Mouse (Mus musculus) midbrain, embryonic 11.5 days (tissue): ENCODE measurements at regions not wholly inside any gene's neighbourhood (a gene's known extent, or its start where the extent isn't known, plus 50 kb on each side); places are given as distances from the start of the nearest gene placed in this dataset.

ENCODE experiments used
- ATAC-seq: fragments of 200-750 bp; cut with Nextera tagmentation; 2 replicates; pipeline ENCODE4 v1.8.0; 2017; ENCODE audit warnings: moderate TSS enrichment, moderate library complexity; ENCODE audit not compliant: low FRiP score
- DNase-seq: peaks from one replicate; pipeline ENCODE4 v3.0.0; 2015; ENCODE audit warnings: low spot score; ENCODE audit errors: missing footprints
- H3K27ac ChIP-seq: fragments of 300-500 bp; sonication (generic); 2 replicates; pipeline ENCODE4 v1.5.1; 2014; ENCODE audit warnings: low read depth, low read length
- H3K27me3 ChIP-seq: fragments of 300-500 bp; sonication (generic); 2 replicates; pipeline ENCODE4 v1.6.1; 2014; ENCODE audit warnings: mild to moderate bottlenecking, low read length, moderate library complexity, mixed read lengths; ENCODE audit not compliant: control insufficient read depth, insufficient read depth
- H3K36me3 ChIP-seq: fragments of 300-500 bp; sonication (generic); 2 replicates; pipeline ENCODE4 v1.6.1; 2014; ENCODE audit warnings: mild to moderate bottlenecking, low read length, moderate library complexity, mixed read lengths; ENCODE audit not compliant: control insufficient read depth, insufficient read depth
- H3K4me1 ChIP-seq: fragments of 300-500 bp; sonication (generic); 2 replicates; pipeline ENCODE4 v1.6.1; 2014; ENCODE audit warnings: low read length; ENCODE audit not compliant: control insufficient read depth, insufficient read depth
- H3K4me2 ChIP-seq: fragments of 300-500 bp; sonication (generic); 2 replicates; pipeline ENCODE4 v1.6.1; 2014; ENCODE audit warnings: mild to moderate bottlenecking, moderate library complexity
- H3K4me3 ChIP-seq: fragments of 300-500 bp; sonication (generic); 2 replicates; pipeline ENCODE4 v1.5.1; 2014; ENCODE audit warnings: low read depth, low read length
- H3K9ac ChIP-seq: fragments of 300-500 bp; sonication (generic); 2 replicates; pipeline ENCODE4 v1.6.1; 2014; ENCODE audit warnings: low read length
- H3K9me3 ChIP-seq: fragments of 300-500 bp; sonication (generic); 2 replicates; pipeline ENCODE4 v1.6.1; 2016; ENCODE audit warnings: low read length; ENCODE audit not compliant: control insufficient read depth
- WGBS: fragments of 180-500 bp; shearing (Covaris S2); extraction: QIAGEN DNeasy Blood & Tissue Kit; methylation state at CpG from one replicate; pipeline ENCODE4 v1.1.7; 2014; 5-methylcytosine and 5-hydroxymethylcytosine counted together

GRCm38 (mm10) chr12:97732078-97732580 is 527.1 kb downstream of the Galc start:
- H3K9me3 ChIP-seq, result no peaks in the 10 kb centered on the region
- no peaks in the 10 kb centered on the region for H3K27me3 ChIP-seq
- 83% methylated on average over 6 of the region's 6 CpGs for WGBS
- no peaks in the 10 kb centered on the region for H3K36me3 ChIP-seq
- no peak for ATAC-seq
- H3K4me3 ChIP-seq, result no peak overlapping the region
- H3K4me2 ChIP-seq, result no peak overlapping the region
- H3K4me1 ChIP-seq, result no peaks in the 10 kb centered on the region
- no peak for DNase-seq
- H3K9ac ChIP-seq, result no peak overlapping the region
- H3K27ac ChIP-seq, result no peak overlapping the region

- H3K36me3 ChIP-seq, result no peaks in the 10 kb centered on the region
- no peak overlapping the region for H3K27ac ChIP-seq
- H3K4me3 ChIP-seq, result no peak overlapping the region
- H3K9ac ChIP-seq, result no peak overlapping the region
- H3K9me3 ChIP-seq, result peaks cover 3% of the 10 kb centered on the region; the same call in 1 of the 2 replicates
- no peak overlapping the region for H3K4me2 ChIP-seq
- no peaks in the 10 kb centered on the region for H3K27me3 ChIP-seq
- ATAC-seq (no peak), DNase-seq (no peak)
- 83% methylated on average over 3 of the region's 3 CpGs for WGBS
- H3K4me1 ChIP-seq, result no peaks in the 10 kb centered on the region
These were observed 538.7 kb downstream of the Galc start for GRCm38 (mm10) chr12:97720554-97720953.

GRCm38 (mm10) chr12:97717812-97718211 is 541.4 kb downstream of the Galc start:
- no peaks in the 10 kb centered on the region for H3K4me1 ChIP-seq
- ATAC-seq (no peak), DNase-seq (no peak)
- H3K9ac ChIP-seq, result no peak overlapping the region
- no peaks in the 10 kb centered on the region for H3K36me3 ChIP-seq
- no peak overlapping the region for H3K27ac ChIP-seq
- H3K4me3 ChIP-seq, result no peak overlapping the region
- no peak overlapping the region for H3K4me2 ChIP-seq
- peaks cover 3% of the 10 kb centered on the region; the same call in 1 of the 2 replicates for H3K9me3 ChIP-seq
- H3K27me3 ChIP-seq, result no peaks in the 10 kb centered on the region
- 83% methylated on average over 5 of the region's 5 CpGs for WGBS
